Mouse (Mus musculus) gastrocnemius, postnatal 36 days (tissue): Measurements from ENCODE around the gene Zbtb49. TPM values are rescaled to one million over a fixed set of nuclear protein-coding genes. Genes with fewer than 3 reads are reported as not detected.

ENCODE experiments used
- DNase-seq, 2 experiments: peaks; one replicate each; pipeline ENCODE4 v3.0.0; 2022
- intact Hi-C: fragments of 180-260 bp; cut with DNase I; formaldehyde crosslinking; loops from one replicate; pipeline ENCODE4 v1.15.1; 2025
- long read RNA-seq, 2 experiments: library from polyadenylated mRNA; stranded (forward); transcript quantifications; one replicate each; pipeline ENCODE4 v2.0.0; 2021
- total RNA-seq, 2 experiments: library from RNA; stranded (reverse); gene quantifications; 2 replicates each; pipeline ENCODE4 v1.2.3; 2021

Zbtb49 gene
- 1 to 10 TPM; 2.1 to 3.8 TPM for total RNA-seq
- long read RNA-seq, experiment 1: 0 reads
- long read RNA-seq, experiment 2, partial matches to known transcripts: 0 of 2 reads
- long read RNA-seq, experiment 2, other reads (novel, unspliced or antisense): 0 of 2 reads

DNA sequence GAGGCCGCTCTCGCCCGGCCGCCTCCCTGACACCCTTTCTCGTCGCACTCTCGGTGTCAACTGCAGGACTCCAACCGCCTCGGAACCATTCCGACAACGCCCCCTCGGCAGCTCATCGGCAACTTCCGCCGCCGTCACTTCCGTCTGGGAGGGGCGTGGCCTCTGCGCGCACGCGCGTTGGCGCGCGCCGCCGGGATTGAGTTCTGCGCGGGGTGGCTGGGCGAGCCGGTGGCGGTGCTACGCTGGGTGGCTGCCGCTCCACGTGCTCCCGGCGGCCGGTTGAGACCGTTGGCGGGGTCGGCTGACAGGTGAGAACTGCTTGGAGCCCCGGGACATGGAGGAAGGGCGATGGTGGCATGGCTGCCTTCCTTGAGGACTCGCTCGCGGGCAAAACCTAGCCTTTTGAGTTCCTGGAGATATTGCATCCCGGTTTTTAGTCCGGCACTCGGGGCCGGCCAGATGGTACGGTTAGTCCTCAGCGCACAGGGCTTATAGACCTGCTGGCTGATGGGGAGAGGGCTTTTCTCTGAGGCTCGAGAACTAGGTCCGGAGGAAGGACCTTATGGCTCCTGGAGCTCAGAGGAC, at the start of gene Zbtb49, which contains the start of gene Lyar:
Zbtb49 (minus strand) TSS at position 130 of the 585 bp plus-strand sequence.
Lyar (plus strand) TSS at position 143 of the 585 bp plus-strand sequence.
- intact Hi-C loops: no loop called here

DNA sequence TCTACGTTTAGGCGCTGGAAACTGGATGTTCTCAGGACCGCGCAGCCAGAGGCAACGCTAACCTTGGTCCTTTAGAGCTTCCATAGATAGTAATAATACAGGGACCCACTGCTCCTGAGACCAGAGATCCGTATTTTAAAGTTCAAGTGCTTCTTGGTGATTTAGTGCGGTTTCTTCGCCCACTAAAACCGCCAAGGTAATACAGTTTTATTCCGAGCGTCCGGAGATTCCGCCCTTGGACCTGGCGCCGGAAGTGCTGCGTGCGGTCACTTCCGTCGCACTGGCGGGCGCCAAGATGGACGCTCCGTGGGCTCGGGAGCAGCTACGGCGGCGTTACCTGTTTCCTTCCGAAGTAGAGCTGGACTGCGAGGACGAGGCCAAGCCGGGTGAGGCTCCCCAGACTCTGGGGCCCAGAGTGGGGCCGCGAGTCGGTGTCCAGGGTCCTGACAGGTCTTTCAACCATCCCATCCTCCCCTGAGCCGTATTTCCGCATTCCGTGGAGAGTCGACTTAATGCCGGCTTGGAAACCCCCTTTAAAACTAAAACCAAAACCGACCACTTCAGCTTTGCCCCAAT, 39.9 kb upstream of the Zbtb49 start, which contains the start of gene Tmem128:
Tmem128 (plus strand) TSS at position 79 of the 576 bp plus-strand sequence.
- peak; percentile 16 to 58 for DNase-seq
- intact Hi-C loops: no loop called here

More for the DNA sequence above, at the start of gene Zbtb49, which contains the start of gene Lyar:
- DNase-seq: peak; percentile 89 to 93

DNA sequence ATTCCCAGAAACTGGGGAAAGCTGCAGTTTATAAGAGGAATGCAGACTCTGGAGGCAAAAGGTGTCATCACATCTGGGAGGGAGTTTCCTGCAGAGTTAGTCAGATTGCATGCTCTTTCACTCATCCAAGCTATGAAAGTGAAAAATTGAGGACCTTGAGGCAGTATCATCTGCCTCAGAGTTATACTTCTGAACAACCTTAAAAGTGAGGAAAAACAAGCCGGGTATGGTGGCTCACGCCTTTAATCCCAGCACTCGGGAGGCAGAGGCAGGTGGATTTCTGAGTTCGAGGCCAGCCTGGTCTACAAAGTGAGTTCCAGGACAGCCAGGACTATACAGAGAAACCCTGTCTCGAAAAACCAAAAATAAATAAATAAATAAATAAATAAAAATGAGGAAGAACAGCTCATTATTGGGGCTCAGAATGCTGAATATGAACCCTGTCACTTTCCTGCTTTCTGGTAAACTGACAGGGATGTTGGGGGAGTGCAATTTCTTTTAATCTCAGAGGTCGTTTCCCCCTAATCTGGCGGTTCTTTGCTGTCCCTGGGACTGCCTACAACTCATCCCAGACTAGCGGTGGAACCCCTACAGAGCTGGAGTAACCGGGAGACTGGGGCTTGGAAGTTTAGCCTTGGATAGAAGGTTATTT, 39.3 kb upstream of the Zbtb49 start:
- no peak for DNase-seq
- intact Hi-C loops: no loop called here

DNA sequence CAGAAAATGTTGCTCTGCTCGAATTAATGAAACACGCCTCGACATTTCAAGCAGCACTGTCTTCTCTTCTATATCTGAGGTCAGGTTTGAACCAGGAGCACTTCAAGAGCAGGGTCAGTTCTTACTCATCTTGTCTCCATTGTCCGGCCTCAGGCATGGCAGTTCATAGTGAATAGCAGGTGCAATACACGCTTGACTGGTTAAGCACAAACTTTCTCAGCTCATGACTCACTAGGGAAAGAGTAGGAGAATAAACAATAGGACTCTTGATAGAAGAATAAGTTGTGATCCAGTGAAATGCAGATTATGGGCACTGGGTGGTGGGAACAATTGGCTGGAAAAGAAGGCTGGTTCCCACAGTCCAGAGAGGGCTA, 38.5 kb upstream of the Zbtb49 start:
- intact Hi-C loops: no loop called here
- no peak for DNase-seq

DNA sequence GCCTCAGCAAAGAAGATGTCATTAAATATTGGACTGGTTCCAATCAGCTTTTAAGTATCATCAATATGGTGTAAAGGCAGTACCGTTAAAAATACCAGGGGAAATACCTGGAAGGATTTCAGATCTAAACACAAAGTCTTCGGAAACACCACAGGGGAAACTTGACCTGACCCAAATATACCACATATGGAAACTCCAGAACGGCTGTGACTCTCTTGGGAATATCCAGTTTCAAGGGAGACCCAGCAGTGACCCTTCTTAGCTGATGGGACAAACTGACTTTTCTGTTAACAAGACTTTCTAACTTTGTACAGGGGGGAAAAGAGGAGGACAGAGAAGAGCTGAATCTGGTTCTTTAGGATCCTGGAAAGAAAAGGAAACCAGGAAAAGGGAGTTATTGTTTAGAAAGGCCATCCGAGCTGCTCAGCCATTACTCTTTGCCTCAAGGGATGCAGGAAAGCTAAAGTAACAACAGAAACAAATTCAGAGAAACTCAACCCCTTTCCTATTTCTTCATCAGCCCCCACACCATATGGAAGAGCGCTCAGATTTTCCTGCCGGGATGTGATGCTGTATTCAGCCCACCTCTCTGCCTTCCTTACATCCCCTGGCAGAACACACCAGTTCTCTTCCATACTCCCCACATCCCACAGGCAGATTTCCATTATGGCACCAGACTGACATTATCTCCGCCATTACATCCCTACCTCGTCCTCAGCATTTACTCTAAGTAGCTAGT, 37.9 kb upstream of the Zbtb49 start:
- no peak for DNase-seq
- intact Hi-C loops: no loop called here

DNA sequence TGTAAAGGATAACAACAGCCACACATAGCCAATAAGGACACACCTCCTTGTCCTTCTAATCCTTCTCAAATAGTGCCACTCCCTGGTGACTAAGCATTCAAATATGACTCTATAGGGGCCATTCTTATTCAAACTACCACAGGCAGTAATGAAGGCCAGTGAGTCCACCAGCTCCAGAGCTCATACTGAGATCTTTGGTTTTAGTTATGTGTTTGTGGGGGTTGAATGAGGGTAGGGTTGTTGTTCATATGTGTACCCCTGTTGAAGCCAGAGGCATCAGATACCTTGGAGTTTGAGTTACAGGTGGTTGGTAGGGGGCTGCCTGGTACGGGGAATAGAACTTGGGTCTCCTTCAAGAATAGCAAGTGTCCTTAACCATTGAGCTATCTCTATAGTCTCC, 36.3 kb upstream of the Zbtb49 start:
- intact Hi-C loops: no loop called here

DNA sequence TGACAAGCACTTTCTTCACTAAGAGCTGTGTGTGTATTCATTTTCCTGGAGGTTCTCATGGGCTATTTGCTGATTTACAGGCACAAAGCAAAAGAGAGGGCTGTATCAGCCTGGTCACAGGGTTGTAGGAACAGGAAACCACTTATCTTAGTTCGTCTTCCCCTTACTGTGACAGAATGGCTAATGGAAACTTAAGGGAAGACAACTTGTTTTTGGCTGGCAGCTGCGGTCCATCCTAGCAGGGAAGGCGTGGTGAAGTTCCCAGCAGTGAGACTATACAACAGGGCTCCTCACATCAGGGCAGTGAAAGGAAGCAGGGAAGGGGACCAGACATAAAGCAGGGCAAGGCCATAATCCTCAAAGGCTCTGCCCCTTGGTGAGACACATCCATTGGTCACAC, 35.4 kb upstream of the Zbtb49 start:
- DNase-seq: no peak
- intact Hi-C loops: no loop called here

More for the DNA sequence above, 36.3 kb upstream of the Zbtb49 start:
- DNase-seq: no peak

DNA sequence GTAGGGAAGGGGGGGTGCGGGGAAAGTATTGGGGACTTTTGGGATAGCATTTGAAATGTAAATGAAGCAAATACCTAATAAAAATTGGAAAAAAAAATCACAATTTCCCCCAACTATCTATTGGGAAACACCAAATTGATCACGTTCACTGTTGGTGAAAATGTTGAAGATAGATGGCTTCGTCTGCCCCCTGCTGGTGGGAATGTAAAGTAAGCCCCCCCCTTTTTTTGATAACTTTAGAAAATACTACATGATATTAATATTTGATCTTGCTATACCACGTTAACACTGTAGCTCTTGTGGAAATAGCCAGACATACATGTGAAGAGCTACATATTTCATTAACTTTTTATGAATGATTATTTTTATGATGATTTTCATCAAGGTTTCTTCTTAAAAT, 34.9 kb upstream of the Zbtb49 start:
- DNase-seq: no peak
- intact Hi-C loops: no loop called here

DNA sequence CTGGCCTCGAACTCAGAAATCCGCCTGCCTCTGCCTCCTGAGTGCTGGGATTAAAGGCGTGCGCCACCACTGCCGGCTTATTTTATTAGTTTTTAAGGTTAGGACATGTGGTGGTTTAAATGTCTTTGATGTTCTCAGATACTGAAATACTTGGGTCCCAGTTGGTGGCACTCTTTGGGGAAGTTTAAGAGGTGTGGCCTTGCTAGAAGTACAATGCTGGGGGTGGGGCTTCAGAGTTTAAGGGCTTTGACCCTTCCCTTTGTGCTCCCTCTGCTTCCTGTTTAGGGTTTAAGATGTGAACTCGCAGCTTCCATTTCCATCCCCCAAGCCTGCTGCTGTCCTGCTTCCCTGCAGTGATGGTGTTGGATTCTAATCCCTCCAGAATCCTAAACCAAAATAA, 21.7 kb upstream of the Zbtb49 start:
- no peak for DNase-seq
- intact Hi-C loops: no loop called here

DNA sequence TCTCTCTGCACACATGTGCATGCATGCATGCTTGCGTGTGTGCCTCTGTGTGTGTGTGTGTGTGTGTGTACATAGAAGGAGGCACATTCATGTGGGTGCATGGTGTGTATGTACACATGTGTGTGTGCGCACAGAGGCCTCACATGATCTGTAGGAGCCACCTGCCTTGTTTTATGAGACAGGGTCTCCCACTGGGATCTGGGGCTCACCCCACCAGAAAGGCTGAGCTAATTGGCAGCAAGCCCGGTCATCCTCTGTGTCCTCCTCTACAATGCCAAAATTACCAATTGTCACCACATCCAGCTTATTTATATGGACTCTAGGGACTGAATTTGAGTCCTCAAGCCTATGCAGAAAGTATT, 21.2 kb upstream of the Zbtb49 start:
- intact Hi-C loops: no loop called here
- no peak for DNase-seq

DNA sequence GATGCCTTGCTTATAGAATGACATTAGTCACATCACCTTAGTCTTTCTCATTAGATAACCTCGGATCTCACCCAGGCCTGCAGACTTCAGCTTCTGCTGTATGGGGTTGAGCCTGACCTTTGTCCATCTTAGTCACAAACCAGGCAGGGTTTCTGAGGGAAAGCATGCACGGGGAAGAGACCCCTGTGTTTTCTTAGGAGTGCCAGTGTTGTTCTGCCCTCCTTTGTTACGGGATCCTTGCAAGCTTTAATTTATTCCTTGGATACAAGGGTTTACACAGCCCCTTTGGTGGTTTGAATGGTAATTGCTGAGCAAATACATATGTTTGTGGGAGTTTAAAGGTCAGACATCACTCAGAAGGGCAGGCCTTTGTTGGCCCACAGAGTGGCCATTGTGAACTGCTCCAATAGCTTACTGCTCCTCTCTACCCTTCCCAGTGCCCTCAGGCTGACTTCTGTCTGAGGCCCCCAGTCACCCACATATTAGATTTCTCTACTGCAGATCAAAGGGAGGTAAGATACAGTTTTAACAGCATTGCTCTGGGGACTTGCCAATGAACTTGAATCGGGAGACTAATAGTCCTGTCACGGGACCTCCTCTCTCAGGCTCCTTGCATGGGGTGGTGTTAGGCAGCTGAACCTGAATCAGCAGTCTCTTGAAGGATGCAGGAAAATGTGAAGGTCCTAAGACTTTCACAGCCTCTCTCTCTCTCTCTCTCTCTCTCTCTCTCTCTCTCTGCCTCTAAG, 20.6 kb upstream of the Zbtb49 start:
- no peak for DNase-seq
- intact Hi-C loops: no loop called here

DNA sequence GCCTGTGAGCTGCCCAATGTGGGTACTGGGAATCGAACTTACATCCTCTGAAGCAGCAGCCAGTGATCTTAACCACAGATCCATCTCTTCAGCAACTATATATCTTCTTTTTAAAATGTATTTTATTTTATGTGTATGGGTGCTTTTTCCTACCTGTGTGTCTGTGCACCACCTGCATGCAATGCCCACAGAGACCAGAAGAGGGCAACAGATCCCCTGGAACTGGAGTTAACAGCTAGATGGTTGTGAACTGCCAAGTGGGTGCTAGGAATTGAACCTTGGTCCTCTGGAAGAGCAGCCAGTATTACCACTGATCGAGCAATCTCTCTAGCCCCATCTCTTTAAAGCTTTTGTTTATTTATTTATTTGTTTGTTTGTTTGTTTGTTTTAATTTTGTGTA, 16.4 kb upstream of the Zbtb49 start:
- DNase-seq: no peak
- intact Hi-C loops: no loop called here

DNA sequence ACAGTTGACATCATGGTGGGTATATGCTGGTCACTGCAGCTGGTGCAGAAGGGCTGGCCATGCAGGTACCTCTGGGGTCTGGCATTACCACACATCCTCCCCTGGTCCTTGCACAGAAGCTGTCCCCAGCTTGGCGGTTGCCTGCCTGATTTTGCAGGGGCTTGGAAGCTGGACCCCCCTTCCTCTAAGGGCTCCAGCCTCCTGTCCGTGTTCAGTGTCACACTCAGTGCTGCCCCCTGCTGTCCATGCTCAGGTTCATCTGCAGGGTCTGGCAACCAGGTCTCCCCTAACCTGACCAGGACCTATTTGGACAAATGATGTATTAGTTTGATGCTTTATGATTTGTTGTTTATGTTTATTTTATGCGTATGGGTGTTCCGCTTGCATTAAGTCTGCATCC, 15.2 kb upstream of the Zbtb49 start:
- intact Hi-C loops: no loop called here
- DNase-seq: peak in 1 of 2 experiments; percentile 25

DNA sequence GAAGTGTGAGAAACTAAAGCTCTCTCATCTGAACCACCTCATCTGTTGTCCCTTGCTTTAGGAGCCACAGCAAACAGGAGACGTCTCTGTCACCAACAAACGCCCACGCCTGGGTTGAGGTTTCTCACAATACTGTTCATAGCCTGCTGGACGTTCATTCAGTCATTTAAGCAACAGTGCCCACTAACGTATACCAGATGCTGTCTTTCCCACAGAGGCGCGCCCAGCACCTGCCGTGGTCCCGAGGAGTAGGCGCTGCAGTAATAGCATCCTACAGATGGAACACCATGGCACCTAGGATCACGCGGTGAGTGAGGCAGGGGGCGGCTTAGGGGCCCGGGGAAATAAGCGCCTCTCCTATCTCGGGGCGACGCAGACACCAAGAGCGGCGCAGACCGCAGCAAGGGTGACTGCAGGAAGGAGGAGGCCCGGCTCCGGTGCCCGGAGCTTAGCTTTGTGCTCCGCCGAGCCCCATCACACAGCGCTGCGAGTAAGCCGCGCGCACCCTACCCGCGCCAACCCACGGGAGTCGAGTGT, 418 bp downstream of the Zbtb49 start:
- intact Hi-C loops: no loop called here
- DNase-seq: no peak

DNA sequence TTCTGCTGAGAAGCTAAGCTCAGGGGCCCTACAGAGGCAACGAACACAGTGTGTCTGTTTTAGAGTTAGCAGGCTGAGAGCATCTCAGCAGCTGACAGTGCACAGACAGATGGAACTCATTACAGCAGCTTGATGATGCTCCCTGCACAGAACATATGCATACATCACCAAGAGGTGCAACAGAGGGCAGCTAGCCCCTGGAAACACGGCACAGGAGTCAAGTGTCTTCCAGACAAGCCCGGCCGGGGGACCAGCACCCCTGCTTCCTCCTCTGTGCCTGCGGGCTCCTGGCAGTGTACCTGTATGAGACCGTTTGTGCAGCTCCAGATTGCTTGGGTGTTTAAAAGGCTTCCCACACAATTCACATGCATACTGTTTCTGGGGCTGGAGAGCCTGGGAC, 7.2 kb downstream of the Zbtb49 start:
- intact Hi-C loops: no loop called here
- DNase-seq: no peak

DNA sequence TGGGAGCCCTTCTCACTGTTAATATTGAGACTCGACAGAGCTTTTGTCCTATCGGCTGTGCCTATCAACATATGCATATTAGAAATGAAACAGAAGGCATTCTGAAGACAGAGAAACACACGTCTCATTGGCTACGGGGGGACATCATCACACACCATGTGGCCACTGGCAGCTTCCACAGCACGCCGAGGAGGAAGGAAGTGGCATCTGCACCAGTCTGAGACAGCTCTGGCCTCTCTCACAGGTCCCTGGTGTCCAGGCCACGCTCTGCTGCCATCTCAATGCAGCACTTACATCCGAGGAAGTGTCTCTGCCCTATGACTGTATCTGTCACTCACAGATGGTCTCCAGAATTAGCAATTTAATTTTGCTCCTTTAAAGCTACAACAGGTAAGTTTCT, 8.6 kb downstream of the Zbtb49 start:
- DNase-seq: no peak
- intact Hi-C loops: no loop called here

DNA sequence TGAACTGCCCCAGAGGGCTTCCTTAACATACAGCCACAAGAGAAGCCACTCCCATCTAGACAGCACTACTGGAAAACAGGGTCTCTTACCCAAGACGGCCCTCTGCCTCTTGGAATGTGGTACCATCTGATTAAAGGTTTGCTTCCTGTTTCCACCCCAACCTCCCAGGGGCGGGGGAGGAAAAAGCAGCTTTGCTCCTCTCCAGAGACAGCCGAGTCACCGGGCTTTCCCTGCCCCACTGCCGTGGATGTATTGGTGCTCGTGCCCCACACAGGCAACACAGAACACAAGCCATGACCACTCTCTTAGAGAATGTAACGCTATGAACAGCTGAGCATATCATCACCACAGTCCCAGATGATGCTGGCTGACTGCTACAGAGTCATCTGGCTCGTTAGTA, 11.3 kb downstream of the Zbtb49 start:
- intact Hi-C loops: no loop called here

DNA sequence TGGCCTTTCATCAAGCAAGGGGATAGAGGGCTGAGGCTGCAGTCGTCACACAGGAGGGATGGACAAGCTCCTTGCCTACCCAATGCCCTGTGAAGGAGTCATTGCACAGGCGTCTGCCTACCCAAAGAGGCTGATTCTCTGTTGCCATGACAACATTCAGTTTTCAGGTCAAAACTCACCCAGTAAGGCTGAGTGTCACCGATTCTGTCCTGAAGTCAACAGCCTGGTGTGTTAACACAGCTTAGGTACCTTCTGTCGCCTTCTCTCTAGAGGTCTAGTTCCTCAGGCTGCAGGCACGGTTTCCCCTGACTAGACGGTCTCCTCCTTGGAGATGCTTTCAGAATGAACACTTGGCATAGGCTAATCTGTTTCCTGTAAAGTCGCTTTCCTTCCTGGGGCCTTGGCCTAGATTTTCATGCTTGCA, 14.9 kb downstream of the Zbtb49 start:
- intact Hi-C loops: no loop called here
- no peak for DNase-seq

More for the DNA sequence above, 11.3 kb downstream of the Zbtb49 start:
- DNase-seq: no peak

DNA sequence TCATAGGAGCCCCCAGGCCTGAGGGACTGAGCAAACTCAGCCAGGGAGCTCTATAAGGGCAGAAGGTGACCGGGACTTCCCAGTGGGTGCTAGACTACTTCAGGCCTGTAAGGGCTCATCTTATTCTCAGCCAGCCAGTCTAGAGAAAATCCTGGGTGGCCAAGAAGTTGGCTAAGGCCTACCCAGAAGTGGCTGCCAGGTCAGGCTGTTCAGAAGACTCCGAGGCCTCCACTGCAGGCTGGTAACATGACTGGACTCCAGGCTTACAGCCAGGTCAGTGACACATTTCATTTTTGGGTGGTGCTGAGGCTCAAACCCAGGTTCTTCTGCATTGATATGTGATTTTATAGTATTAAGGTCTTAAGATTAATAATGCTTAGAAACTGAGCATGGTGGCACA, 20.6 kb downstream of the Zbtb49 start:
- no peak for DNase-seq
- intact Hi-C loops: loop anchor here (5.0 kb wide), 1 partner anchor 92 kb away; no protein-coding TSS in a partner anchor

DNA sequence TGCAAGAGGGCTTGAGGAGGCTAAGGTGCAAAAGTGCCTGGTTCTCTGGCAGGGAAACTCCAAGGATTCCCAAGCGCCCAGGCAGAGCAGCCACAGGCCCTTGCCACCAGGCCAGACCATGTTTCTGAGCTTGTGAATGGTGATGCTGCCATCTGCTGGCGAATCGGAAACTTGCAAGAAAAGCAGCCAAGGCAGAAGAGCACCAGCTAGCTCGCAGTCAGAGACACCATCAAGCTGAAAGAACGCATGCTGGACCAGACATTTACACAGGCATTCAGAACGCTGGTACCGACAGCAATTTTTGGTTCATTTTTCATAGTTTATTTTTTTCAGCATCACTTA, 22.8 kb downstream of the Zbtb49 start:
- intact Hi-C loops: loop anchor here (5.0 kb wide), 1 partner anchor 90 kb away; no protein-coding TSS in a partner anchor

More for the DNA sequence above, 22.8 kb downstream of the Zbtb49 start:
- peak; percentile 68 to 81 for DNase-seq
